Comparison of ENCODE assay signal across 43 mouse cellular contexts in genomic region chr8:105182201-105182600, GRCm38 (mm10). TPM values are rescaled to one million over a fixed set of nuclear protein-coding genes. Genes with fewer than 3 reads are reported as not detected.
"Had no signal": no experiment of that assay in that cellular context is flagged by ENCODE, and none has a peak within 500 bp of the region (broad histone marks: within the 10 kb centered on the region; RNA-seq: fewer than 3 reads in every experiment).

No protein-coding gene starts in this region.

- DNase-seq: gastrocnemius, postnatal 14 days; gastrocnemius, postnatal 36 days; heart, adult 18-20 months; heart, postnatal 10 days; heart, postnatal 36 days; kidney, adult 11 months; kidney, adult 2 months; kidney, adult 9 months; kidney, postnatal 14 days; kidney, postnatal 36 days; layer of hippocampus, adult 9-11 months; layer of hippocampus, postnatal 36 days; left cerebral cortex, postnatal 4 days had no signal

- H3K9me3 ChIP-seq: heart, embryonic 10.5 days; heart, embryonic 12.5 days; hindbrain, embryonic 13.5 days; hindbrain, embryonic 15.5 days; kidney, embryonic 15.5 days; limb, embryonic 13.5 days; limb, embryonic 15.5 days; liver, embryonic 12.5 days had no signal

- H3K27me3 ChIP-seq: heart, embryonic 12.5 days; hindbrain, embryonic 13.5 days; hindbrain, embryonic 15.5 days; kidney, embryonic 15.5 days; limb, embryonic 13.5 days; limb, embryonic 15.5 days; liver, embryonic 12.5 days had no signal

- H3K4me3 ChIP-seq: heart, embryonic 10.5 days; heart, embryonic 12.5 days; hindbrain, embryonic 13.5 days; hindbrain, embryonic 15.5 days; kidney, embryonic 15.5 days; limb, embryonic 13.5 days; limb, embryonic 15.5 days; liver, embryonic 12.5 days had no signal

- H3K4me2 ChIP-seq: heart, embryonic 12.5 days; hindbrain, embryonic 13.5 days; hindbrain, embryonic 15.5 days; kidney, embryonic 15.5 days; limb, embryonic 13.5 days; limb, embryonic 15.5 days; liver, embryonic 12.5 days had no signal

- H3K9ac ChIP-seq: heart, embryonic 12.5 days; hindbrain, embryonic 13.5 days; hindbrain, embryonic 15.5 days; kidney, embryonic 15.5 days; limb, embryonic 13.5 days; limb, embryonic 15.5 days; liver, embryonic 12.5 days; liver, embryonic 14.5 days had no signal

- H3K4me1 ChIP-seq: hindbrain, embryonic 13.5 days; hindbrain, embryonic 15.5 days; liver, embryonic 12.5 days had no signal

- ATAC-seq: hindbrain, postnatal 0 days; intestine, embryonic 16.5 days; liver, embryonic 12.5 days had no signal

- H3K27ac ChIP-seq: heart, embryonic 10.5 days; hindbrain, embryonic 13.5 days; hindbrain, embryonic 15.5 days; hindbrain, postnatal 0 days; kidney, embryonic 15.5 days; kidney, postnatal 0 days; limb, embryonic 13.5 days; limb, embryonic 15.5 days; liver, embryonic 12.5 days; liver, embryonic 14.5 days had no signal

RNA-seq across cellular contexts. Expression of gene Ces4a, which starts 50.6 kb away (rescaled TPM):
- total RNA-seq: gastrocnemius, adult 8-10 months; gastrocnemius, postnatal 14 days; gastrocnemius, postnatal 36 days; granulocyte monocyte progenitor cell, adult 5-6 weeks; heart, adult 18-20 months; heart, adult 8-10 months; heart, postnatal 10 days; heart, postnatal 36 days; hematopoietic stem cell, adult 5-6 weeks; layer of hippocampus, adult 18-20 months; layer of hippocampus, adult 8-10 months; layer of hippocampus, postnatal 14 days; layer of hippocampus, postnatal 36 days; left cerebral cortex, adult 18-20 months; left cerebral cortex, adult 8-10 months; left cerebral cortex, postnatal 10 days; left cerebral cortex, postnatal 25 days; left cerebral cortex, postnatal 4 days had no signal
- polyA plus RNA-seq: heart, embryonic 10.5 days; heart, embryonic 12.5 days; heart, embryonic 14.5 days; heart, embryonic 16.5 days; hindbrain, embryonic 11.5 days; hindbrain, embryonic 13.5 days; intestine, embryonic 14.5 days; intestine, embryonic 16.5 days; kidney, adult 2 months; kidney, embryonic 15.5 days; kidney, postnatal 0 days; large intestine, adult 2 months; limb, embryonic 11.5 days; limb, embryonic 13.5 days; limb, embryonic 15.5 days; liver, embryonic 12.5 days; liver, embryonic 14.5 days; liver, embryonic 16.5 days had no signal
